Mouse (Mus musculus) kidney, adult 2 months (tissue): ENCODE results near the gene Hdac7.
A peak's percentile ranks its signal among the peaks of the same experiment; 100 is the strongest.

Experiments used
- CTCF ChIP-seq: fragments of 200-500 bp; conservative IDR thresholded peaks from 2 replicates; pipeline ENCODE4 v1.5.1; 2011; ENCODE audit warnings: low read depth, mild to moderate bottlenecking, control low read depth, low read length, moderate library complexity, mixed read lengths; ENCODE audit not compliant: insufficient read depth, insufficient read length
- POLR2A ChIP-seq: fragments of 200-500 bp; IDR thresholded peaks from one replicate; pipeline ENCODE4 v1.6.1; 2011; ENCODE audit warnings: low read depth, low read length, control low read depth

DNA sequence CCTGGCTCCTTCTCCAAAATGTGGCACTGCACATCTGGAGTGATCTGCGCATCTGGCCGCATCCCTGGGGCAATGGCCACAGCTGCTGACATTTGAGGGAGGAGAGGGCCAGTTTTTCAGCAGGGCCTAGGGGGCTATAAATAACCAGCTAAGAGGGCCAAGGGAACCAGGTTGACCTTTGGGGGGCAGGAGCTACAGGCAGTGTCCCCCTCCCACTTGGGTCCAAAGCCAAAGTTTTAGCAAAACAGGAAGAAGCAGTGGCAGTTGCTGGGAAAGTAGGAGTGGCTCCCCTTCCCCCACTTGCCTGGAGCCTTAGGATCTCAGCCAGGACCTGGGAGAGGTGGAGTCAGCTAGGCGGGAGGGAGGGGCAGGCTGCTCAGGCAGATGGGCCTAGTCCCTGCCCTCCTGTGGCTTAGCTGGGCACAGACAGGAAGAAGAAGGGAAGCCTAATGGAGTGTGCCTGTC lies 4.3 kb downstream of the Hdac7 start:
- no peak for TF ChIP-seq POLR2A
- peak; percentile 48 for TF ChIP-seq CTCF
